Mouse (Mus musculus) testis, adult 2 months (tissue): ENCODE measurements around the gene Tspo.

ENCODE experiments used
- CTCF ChIP-seq: fragments of 200-500 bp; IDR thresholded peaks from 2 replicates; pipeline ENCODE4 v1.5.1; 2012; ENCODE audit warnings: low read depth, mild to moderate bottlenecking, inconsistent platforms, low read length, moderate library complexity; ENCODE audit not compliant: control insufficient read depth, insufficient read depth, insufficient replicate concordance
- POLR2A ChIP-seq: fragments of 200-500 bp; IDR thresholded peaks from 2 replicates; pipeline ENCODE4 v1.6.1; 2012; ENCODE audit warnings: low read depth, mild to moderate bottlenecking, inconsistent platforms, low read length, moderate library complexity; ENCODE audit not compliant: control insufficient read depth

DNA sequence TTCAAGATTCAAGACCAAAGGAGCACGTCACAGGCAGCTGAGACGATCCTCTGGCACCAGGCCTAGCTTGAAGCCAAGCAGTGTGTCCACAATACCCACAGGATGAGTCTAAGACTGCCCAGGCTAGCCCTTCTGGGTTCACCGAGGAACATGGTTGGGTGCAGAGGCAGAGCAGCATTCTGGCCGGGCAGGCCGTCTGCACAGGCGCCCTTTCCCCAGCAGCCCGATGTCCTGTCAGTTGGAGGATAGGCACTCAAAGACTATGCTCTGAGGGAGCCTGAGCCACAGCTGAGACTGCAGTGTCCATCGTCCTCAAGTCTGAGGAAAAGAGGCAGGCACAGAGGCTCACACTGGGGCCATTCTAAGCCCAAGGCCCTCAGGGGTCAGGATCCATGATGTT, 16.2 kb upstream of the Tspo start:
- TF ChIP-seq POLR2A (no peak), CTCF (no peak)
